Mouse (Mus musculus) megakaryocyte progenitor cell, adult 5-6 weeks (primary cell): ENCODE measurements around the gene Rnf185. TPM values are rescaled to one million over a fixed set of nuclear protein-coding genes. Genes with fewer than 3 reads are reported as not detected.

ENCODE experiments used
- ATAC-seq: replicated peaks from 2 replicates; pipeline ENCODE4 v1.8.0; 2016; ENCODE audit warnings: mild to moderate bottlenecking, moderate TSS enrichment, inconsistent platforms; ENCODE audit not compliant: poor library complexity
- total RNA-seq, 2 experiments: library from RNA; stranded (forward) in 1 of 2; stranded (reverse) in 1 of 2; fragments of 157-497, 149-512 nt in 1 of 2; fragments of 200-1000 nt in 1 of 2; gene quantifications; 2 replicates each; pipeline versions ENCODE4 v1.2.3 to v1.2.4; 2015 to 2017

Gene Rnf185
- total RNA-seq, 2 experiments from 2014 or later, result 15.3 to 16.3 TPM

- no peak for ATAC-seq
These were observed 55.6 kb downstream of the Rnf185 start for GRCm38 (mm10) chr11:3396562-3396961.

DNA sequence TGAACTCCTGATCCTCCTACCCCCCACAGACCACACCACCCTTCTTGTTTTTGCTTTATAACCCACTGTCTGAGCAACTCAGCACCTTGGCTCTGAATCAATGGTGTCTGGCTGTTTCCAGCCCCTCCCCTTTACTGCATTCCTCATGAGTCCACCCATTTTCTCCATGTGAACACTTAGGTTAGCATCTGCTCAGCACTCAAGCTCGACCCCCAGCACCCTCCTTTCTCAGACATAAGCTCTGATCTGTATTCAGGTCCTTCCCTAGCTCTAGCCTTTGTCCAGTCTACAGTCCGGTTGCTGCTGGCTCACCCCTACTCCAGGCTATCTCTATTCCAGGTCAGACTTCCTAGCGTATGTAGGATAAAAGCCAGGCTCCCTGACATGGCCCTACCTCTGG lies 56.1 kb downstream of the Rnf185 start:
- ATAC-seq, result no peak

DNA sequence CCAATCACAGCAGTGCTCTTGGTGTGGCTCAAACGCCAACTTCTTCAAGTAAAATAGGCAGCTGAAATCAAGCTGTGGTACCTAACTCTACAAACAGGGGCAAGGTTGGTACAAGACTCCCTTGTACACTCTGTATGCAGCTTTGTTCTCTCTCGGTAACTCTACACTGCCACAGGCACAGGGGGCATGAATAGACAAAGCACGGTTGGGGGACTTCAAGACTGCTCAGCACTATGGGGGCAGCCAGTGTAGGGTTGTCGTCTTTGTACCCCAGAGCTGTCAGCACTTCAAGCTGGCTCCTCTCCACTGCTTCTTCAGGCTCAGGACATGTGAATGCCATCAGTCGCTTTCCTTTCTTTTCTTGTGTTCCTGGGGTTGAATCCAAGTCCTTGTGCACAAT lies 57.6 kb downstream of the Rnf185 start:
- ATAC-seq, result no peak

DNA sequence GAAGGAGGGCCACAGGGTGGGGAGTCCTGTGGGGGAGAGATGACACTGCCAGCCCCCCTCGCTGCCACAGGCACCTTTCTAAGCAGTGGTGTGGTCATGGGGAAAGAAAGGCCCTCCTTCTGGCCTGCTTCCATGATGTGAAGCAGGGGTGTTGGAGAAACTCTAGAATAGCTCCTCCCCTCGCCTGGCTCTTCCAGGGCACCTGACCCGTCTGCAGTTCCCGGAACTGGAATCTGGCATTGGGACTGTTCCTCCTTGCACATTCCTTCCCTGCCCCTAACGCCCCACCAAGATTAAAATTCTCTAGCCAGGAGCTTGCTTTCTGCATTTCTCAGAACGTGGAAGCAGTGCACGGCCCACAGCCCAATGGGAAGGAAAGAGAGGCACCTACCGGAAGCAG lies 59.6 kb downstream of the Rnf185 start:
- ATAC-seq, result no peak

- no peak for ATAC-seq
These were observed 61.4 kb downstream of the Rnf185 start for GRCm38 (mm10) chr11:3390789-3391188.

DNA sequence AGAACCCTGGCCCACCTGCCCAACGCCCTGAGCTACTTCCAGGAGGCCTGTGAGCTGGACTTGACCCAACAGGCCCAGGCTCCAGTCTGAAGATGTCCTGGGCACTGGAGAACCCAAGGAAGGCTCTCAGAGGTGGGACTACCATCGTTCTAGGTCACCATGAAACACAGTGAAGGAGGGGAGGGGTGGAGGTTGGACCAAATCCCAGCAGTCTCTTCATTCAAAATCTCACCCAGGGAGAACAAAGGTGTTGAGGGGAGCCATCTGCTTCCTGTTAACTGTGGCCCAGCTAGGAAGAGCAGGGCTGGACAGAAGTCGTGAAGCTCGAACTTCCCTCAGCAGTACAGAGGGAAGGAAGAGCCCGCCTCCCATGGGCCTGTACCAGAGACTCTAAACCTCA lies 62.2 kb downstream of the Rnf185 start:
- no peak for ATAC-seq

GRCm38 (mm10) chr11:3387482-3388196 lies 64.5 kb downstream of the Rnf185 start:
- no peak for ATAC-seq

- peak; percentile 97 for ATAC-seq
These were observed 65.2 kb downstream of the Rnf185 start for GRCm38 (mm10) chr11:3386941-3387368.

GRCm38 (mm10) chr11:3382602-3383594 lies 69.3 kb downstream of the Rnf185 start:
- ATAC-seq, result peak; percentile 26

DNA sequence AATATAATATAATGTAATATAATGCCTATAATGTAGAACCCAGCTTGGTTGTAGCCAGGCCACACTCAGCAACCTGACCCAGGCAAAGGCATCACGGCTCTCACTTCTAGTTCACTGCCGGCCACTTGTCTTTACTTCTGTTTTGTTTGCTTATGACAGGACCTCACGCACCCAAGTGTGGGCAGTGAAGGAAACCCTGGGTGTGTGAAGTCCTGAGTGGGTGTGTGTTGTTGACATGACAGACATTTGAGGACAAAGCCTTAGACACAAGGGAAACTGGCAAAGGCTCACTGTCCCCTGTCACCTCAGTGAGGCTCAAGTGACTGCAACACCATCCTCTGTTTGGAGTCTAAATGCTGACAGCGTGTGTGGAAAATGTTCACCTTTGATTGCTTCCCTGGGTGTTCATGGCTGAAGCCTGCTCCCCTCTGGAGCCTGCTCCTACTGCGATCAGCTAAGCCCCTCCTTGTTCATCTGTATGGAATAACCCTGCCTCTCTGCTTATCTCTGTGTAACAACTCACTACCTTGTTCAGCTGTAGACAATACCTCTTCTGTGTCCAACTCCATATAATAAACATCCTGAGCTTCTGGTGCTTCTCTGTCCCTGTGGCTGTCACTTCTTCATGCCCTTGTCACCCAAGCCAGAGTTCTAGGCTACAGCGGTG lies 70.9 kb downstream of the Rnf185 start:
- ATAC-seq, result no peak

- ATAC-seq, result peak; percentile 80
These were observed 72.7 kb downstream of the Rnf185 start for GRCm38 (mm10) chr11:3379427-3379826.

DNA sequence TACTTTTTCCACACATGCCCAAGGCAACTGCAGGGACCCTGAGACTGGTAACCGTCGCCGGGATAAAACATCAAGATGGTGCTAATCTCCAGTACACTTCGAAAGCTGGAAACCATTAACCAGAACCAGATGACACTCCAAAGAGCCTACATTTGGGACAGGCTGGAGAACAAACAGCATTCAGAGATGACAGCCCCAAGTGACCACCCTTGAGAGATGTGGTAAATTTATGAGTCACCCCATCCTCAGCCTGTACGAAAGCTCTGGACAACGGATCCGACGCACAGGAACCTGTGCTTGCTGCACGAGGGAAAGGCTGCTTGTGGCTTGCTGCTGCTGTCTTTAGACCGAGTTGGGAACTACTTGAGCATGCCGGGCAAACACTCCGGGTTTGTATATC lies 77.4 kb downstream of the Rnf185 start:
- ATAC-seq, result no peak

- no peak for ATAC-seq
These were observed 77.9 kb downstream of the Rnf185 start for GRCm38 (mm10) chr11:3374293-3374645.

DNA sequence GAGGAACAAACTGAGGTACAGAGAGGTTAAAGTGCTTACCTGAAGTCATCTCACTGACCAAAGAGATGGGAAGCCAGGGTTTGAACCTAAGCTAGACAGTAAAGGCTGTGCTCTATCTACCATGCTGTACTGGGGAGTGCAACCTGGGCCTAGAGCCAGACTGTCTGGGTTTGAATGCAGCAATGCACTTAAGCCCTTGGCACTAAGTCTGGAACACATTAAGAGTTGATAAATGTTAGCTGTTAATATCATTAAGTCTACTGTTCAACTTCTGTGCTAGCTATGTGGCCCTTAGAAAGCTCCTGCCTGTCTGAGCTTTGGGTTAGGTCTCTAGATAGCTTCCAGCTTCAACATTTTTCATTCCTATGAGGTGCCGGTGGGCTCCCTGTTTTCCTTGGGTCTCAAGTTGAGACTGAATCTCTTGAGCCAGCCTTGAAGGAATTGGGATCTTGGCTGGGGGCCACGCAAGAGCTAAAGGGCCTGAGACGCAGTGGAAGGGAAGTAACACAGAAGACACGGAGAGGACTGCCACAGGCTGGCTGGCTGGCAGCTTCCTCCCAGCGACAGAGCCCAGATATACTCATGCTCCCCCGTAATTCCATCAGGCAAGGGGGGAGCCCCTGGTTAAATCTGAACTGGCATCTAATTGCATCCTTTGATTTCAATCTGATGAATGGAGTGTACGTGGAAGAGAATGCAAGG lies 78.4 kb downstream of the Rnf185 start:
- no peak for ATAC-seq

- no peak; the same call in 1 of the 2 replicates for ATAC-seq
These were observed 80.4 kb downstream of the Rnf185 start for GRCm38 (mm10) chr11:3371599-3372295.

DNA sequence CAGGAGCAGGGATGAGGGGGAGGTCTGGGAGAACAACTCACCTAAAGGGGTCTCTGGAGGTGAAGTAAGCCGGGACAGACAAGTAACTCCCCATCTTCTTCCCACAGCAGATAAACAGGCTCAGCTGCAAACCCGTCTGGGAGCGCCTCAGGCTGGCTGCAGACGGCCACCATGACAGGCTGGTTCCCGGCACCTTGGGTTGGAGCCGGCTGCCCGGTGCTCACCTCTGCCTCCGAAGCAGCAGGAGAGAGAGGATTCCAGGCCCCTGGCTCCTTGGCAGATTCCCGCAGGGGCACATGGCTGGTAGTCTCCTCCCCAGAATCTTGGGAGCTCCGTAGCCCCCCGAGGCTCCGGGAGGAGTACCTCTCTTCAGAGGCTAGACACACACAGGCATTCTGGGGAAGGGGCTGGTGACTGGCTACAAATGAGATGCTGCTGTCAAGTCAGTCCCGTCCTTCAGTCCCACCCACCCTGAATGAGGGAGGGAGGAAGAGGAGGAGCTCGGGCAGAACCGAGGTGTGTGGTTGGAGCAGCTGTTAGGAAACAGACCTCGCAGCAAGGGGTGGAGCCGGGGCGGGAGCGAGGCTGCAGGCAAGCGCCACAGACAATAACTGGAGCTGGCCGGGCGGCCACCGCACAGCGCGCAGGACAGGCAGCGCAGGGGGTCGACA lies 81.1 kb downstream of the Rnf185 start:
- ATAC-seq, result peak; percentile 99

DNA sequence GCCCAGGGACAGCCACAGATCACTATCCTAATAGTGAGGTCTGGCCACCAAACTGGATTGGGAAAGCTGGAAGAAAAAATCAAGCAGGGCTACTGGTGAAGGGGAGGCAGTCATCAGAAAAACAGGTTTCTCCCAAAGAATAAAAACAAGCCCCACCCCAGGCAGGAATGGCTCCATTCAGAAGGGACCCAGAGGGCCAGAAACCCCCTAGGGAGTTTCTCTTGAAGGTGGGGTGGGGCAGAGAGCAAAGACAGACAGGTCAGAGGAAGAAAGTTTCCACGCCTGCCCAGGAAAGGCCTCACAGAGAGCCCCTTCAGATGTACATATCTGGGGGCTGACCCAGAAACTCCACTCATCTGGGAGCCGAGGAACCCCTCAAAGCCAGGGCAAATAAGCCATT lies 82.0 kb downstream of the Rnf185 start:
- no peak for ATAC-seq

DNA sequence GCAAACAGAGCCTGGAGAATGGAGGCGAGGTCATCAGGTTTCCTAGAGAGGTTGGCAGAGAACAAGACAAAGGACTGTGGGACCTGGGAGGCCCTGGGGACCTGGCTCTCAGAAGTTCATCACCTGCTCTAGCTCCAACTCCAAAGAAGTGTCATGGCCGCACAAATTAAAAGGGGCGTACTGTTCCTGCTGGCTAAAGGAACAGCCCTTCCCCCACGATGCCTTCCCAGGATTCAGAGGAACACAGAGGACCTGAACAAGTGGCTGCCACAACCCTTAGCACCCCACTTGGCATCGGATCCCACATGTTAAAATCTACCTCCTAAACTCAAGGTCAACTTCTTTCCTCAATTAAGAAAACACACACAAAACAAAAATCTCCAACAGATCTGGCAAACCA lies 82.7 kb downstream of the Rnf185 start:
- ATAC-seq, result no peak

DNA sequence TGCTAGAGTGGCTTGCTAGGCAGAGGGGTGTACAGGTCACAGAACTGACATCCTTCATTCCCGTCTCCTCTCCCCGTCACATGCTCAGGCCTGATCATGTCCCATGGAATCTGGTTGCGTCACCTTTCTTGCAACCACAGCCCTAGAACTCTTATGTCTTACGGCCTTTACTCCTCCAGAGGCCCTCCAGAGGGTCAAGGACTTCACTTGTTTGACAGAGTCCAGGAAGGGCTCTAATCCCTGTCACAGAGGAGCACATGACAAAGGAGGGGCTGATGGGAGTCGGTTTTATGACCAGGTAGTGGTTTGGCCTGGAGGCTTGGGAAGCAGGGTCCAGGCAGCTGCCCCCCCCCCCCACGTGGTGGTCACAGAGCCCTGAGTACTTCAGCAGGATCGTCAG lies 83.2 kb downstream of the Rnf185 start:
- ATAC-seq, result no peak

DNA sequence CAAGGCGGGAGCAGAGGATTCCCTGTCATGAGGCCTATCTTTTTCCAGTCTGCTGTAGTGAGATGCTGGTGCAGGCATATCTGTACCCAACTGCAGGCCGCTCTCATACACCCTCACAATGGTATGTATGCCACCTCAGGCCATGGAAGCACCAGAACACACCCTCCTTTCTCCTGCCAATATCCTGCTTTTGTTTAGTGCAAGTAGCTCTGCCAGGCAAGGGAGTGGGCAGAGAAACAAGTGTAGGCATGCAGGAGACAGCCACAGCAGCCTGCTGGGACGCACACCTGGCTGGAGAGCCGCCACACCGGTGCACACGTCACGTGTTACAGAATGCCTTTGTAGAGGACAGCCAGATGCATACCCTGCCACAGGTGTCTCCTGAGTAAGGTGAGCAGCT lies 85.8 kb downstream of the Rnf185 start:
- ATAC-seq, result no peak
